Mouse (Mus musculus) embryonic facial prominence, embryonic 14.5 days (tissue): ENCODE results near the gene Eaf2. TPM values are rescaled to one million over a fixed set of nuclear protein-coding genes. Genes with fewer than 3 reads are reported as not detected.

Experiments
- ATAC-seq: fragments of 200-750 bp; cut with Nextera tagmentation; 2 replicates; pipeline ENCODE4 v1.8.0; 2017; ENCODE audit warnings: low read depth, moderate number of reproducible peaks, moderate TSS enrichment
- DNase-seq: peaks from one replicate; pipeline ENCODE4 v3.0.0-alpha.2; 2015; ENCODE audit warnings: low spot score
- H3K27ac ChIP-seq: fragments of 300-500 bp; sonication (generic); replicated peaks from 2 replicates; pipeline ENCODE4 v1.5.1; 2014; ENCODE audit warnings: low read depth, mild to moderate bottlenecking, low read length, moderate library complexity
- H3K27me3 ChIP-seq: fragments of 300-500 bp; sonication (generic); replicated peaks from 2 replicates; pipeline ENCODE4 v1.6.1; 2014; ENCODE audit warnings: low read length; ENCODE audit not compliant: control insufficient read depth, insufficient read depth
- H3K36me3 ChIP-seq: fragments of 300-500 bp; sonication (generic); 2 replicates; pipeline ENCODE4 v1.6.1; 2014; ENCODE audit warnings: low read length, mixed read lengths; ENCODE audit not compliant: control insufficient read depth, insufficient read depth
- H3K4me1 ChIP-seq: fragments of 300-500 bp; sonication (generic); 2 replicates; pipeline ENCODE4 v1.6.1; 2014; ENCODE audit warnings: antibody characterized with exemption, low read length; ENCODE audit not compliant: control insufficient read depth, insufficient read depth
- H3K4me2 ChIP-seq: fragments of 300-500 bp; sonication (generic); 2 replicates; pipeline ENCODE4 v1.6.1; 2014; ENCODE audit warnings: low read depth, mild to moderate bottlenecking, low read length, moderate library complexity, mixed read lengths
- H3K4me3 ChIP-seq: fragments of 300-500 bp; sonication (generic); 2 replicates; pipeline ENCODE4 v1.5.1; 2014; ENCODE audit warnings: low read depth, mild to moderate bottlenecking, low read length
- H3K9ac ChIP-seq: fragments of 300-500 bp; sonication (generic); 2 replicates; pipeline ENCODE4 v1.6.1; 2014; ENCODE audit warnings: low read depth, mild to moderate bottlenecking, low read length, moderate library complexity, mixed read lengths
- H3K9me3 ChIP-seq: fragments of 300-500 bp; sonication (generic); 2 replicates; pipeline ENCODE4 v1.6.1; 2016; ENCODE audit warnings: low read length; ENCODE audit not compliant: control insufficient read depth
- WGBS: fragments of 180-500 bp; shearing (Covaris S2); extraction: QIAGEN DNeasy Blood & Tissue Kit; methylation state at CpG from one replicate; pipeline ENCODE4 v1.1.7; 2014; 5-methylcytosine and 5-hydroxymethylcytosine counted together
- polyA plus RNA-seq: library from polyadenylated mRNA; unstranded; fragments of >200 nt; fragmentation: Nextera tagmentation; extraction: Ambion mirVana; gene quantifications from 2 replicates; pipeline ENCODE4 v1.2.1, GENCODE M21; 2014

Eaf2 gene
- polyA plus RNA-seq, 1 experiment from 2014 or later = 3.4 TPM

- Histone ChIP-seq H3K9me3 (no peaks in the 10 kb centered on the region), H3K27me3 (no peaks in the 10 kb centered on the region), H3K9ac (no peak overlapping the region), H3K4me1 (no peaks in the 10 kb centered on the region), H3K36me3 (peaks cover 87% of the 10 kb centered on the region), H3K4me2 (no peak overlapping the region), H3K4me3 (no peak overlapping the region), H3K27ac (no peak overlapping the region)
- ATAC-seq (no peak), DNase-seq (no peak)
- WGBS = 90% methylated on average over 5 of the region's 5 CpGs
These were observed 28.4 kb upstream of the Eaf2 start for GRCm38 (mm10) chr16:36903156-36903555.

- no peak for DNase-seq
- H3K4me3 ChIP-seq = no peak overlapping the region
- no peaks in the 10 kb centered on the region for H3K4me1 ChIP-seq
- WGBS = 94% methylated on average over 6 of the region's 6 CpGs
- no peaks in the 10 kb centered on the region for H3K9me3 ChIP-seq
- H3K9ac ChIP-seq = no peak overlapping the region
- H3K36me3 ChIP-seq = peaks cover 97% of the 10 kb centered on the region
- H3K27me3 ChIP-seq = no peaks in the 10 kb centered on the region
- ATAC-seq = no peak
- H3K27ac ChIP-seq = no peak overlapping the region
- no peak overlapping the region for H3K4me2 ChIP-seq
These were observed 21.9 kb upstream of the Eaf2 start for GRCm38 (mm10) chr16:36896712-36897111.

- WGBS = 94% methylated on average over 10 of the region's 10 CpGs
- no peak for ATAC-seq
- H3K9ac ChIP-seq = no peak overlapping the region
- DNase-seq = no peak
- no peaks in the 10 kb centered on the region for H3K4me1 ChIP-seq
- H3K27ac ChIP-seq = no peak overlapping the region
- H3K9me3 ChIP-seq = no peaks in the 10 kb centered on the region
- H3K4me2 ChIP-seq = no peak overlapping the region
- no peaks in the 10 kb centered on the region for H3K27me3 ChIP-seq
- H3K4me3 ChIP-seq = no peak overlapping the region
- H3K36me3 ChIP-seq = peaks cover 92% of the 10 kb centered on the region
These were observed 18.5 kb upstream of the Eaf2 start for GRCm38 (mm10) chr16:36893317-36893716.

GRCm38 (mm10) chr16:36891415-36891814, 16.6 kb upstream of the Eaf2 start:
- peaks cover 89% of the 10 kb centered on the region for H3K36me3 ChIP-seq
- no peaks in the 10 kb centered on the region for H3K4me1 ChIP-seq
- no peaks in the 10 kb centered on the region for H3K9me3 ChIP-seq
- H3K27me3 ChIP-seq = no peaks in the 10 kb centered on the region
- no peak overlapping the region for H3K4me3 ChIP-seq
- no peak for ATAC-seq
- H3K27ac ChIP-seq = no peak overlapping the region
- H3K4me2 ChIP-seq = no peak overlapping the region
- H3K9ac ChIP-seq = no peak overlapping the region
- WGBS = 92% methylated on average over 4 of the region's 4 CpGs
- no peak for DNase-seq

- no peaks in the 10 kb centered on the region for H3K4me1 ChIP-seq
- peaks cover 87% of the 10 kb centered on the region for H3K36me3 ChIP-seq
- H3K27ac ChIP-seq = no peak overlapping the region
- H3K9ac ChIP-seq = no peak overlapping the region
- no peaks in the 10 kb centered on the region for H3K9me3 ChIP-seq
- no peak overlapping the region for H3K4me3 ChIP-seq
- no peak for DNase-seq
- no peaks in the 10 kb centered on the region for H3K27me3 ChIP-seq
- WGBS = 97% methylated on average over 3 of the region's 3 CpGs
- H3K4me2 ChIP-seq = no peak overlapping the region
- ATAC-seq = no peak
These were observed 15.8 kb upstream of the Eaf2 start for GRCm38 (mm10) chr16:36890559-36890958.

- no peak overlapping the region for H3K4me2 ChIP-seq
- no peak overlapping the region for H3K27ac ChIP-seq
- ATAC-seq (no peak), DNase-seq (no peak)
- no peaks in the 10 kb centered on the region for H3K27me3 ChIP-seq
- no peaks in the 10 kb centered on the region for H3K4me1 ChIP-seq
- H3K9ac ChIP-seq = no peak overlapping the region
- H3K4me3 ChIP-seq = no peak overlapping the region
- H3K36me3 ChIP-seq = peaks cover 59% of the 10 kb centered on the region
- 79% methylated on average over 5 of the region's 5 CpGs for WGBS
- H3K9me3 ChIP-seq = no peaks in the 10 kb centered on the region
These were observed 12.7 kb upstream of the Eaf2 start for GRCm38 (mm10) chr16:36887546-36887945.

GRCm38 (mm10) chr16:36885912-36886311, 11.1 kb upstream of the Eaf2 start:
- H3K27ac ChIP-seq = no peak overlapping the region
- H3K36me3 ChIP-seq = peaks cover 43% of the 10 kb centered on the region
- 91% methylated on average over 11 of the region's 11 CpGs for WGBS
- H3K27me3 ChIP-seq = no peaks in the 10 kb centered on the region
- no peaks in the 10 kb centered on the region for H3K9me3 ChIP-seq
- H3K4me1 ChIP-seq = no peaks in the 10 kb centered on the region
- H3K9ac ChIP-seq = no peak overlapping the region
- ATAC-seq (no peak), DNase-seq (no peak)
- no peak overlapping the region for H3K4me2 ChIP-seq
- no peak overlapping the region for H3K4me3 ChIP-seq

- Histone ChIP-seq H3K4me3 (no peak overlapping the region), H3K9ac (no peak overlapping the region), H3K4me1 (no peaks in the 10 kb centered on the region), H3K4me2 (no peak overlapping the region), H3K36me3 (peaks cover 35% of the 10 kb centered on the region), H3K27ac (no peak overlapping the region), H3K9me3 (no peaks in the 10 kb centered on the region), H3K27me3 (no peaks in the 10 kb centered on the region)
- DNase-seq (no peak), ATAC-seq (no peak)
- WGBS = 85% methylated on average over 4 of the region's 4 CpGs
These were observed 10.1 kb upstream of the Eaf2 start for GRCm38 (mm10) chr16:36884881-36885280.

GRCm38 (mm10) chr16:36882737-36883343, 8.0 kb upstream of the Eaf2 start:
- no peak overlapping the region for H3K27ac ChIP-seq
- no peak for ATAC-seq
- H3K4me3 ChIP-seq = no peak overlapping the region
- H3K9ac ChIP-seq = no peak overlapping the region
- H3K27me3 ChIP-seq = no peaks in the 10 kb centered on the region
- H3K36me3 ChIP-seq = peaks cover 18% of the 10 kb centered on the region
- H3K4me1 ChIP-seq = no peaks in the 10 kb centered on the region
- DNase-seq = no peak
- H3K4me2 ChIP-seq = no peak overlapping the region
- WGBS = 64% methylated on average over 5 of the region's 5 CpGs
- H3K9me3 ChIP-seq = no peaks in the 10 kb centered on the region
